Mouse (Mus musculus): ENCODE results near the gene Olfr616. TPM values are rescaled to one million over a fixed set of nuclear protein-coding genes. Genes with fewer than 3 reads are reported as not detected.
"Not testable (repeated sequence)": the region's sequence is repeated elsewhere in the genome, so short reads cannot be mapped to it uniquely, and the experiment has no call there.

Olfr616 gene
- polyA plus RNA-seq (2015; fragmentation: Nextera tagmentation; extraction: Ambion mirVana) = not detected in 2 replicates

- Histone ChIP-seq H3K4me1 (ENCODE audit: control insufficient read depth, insufficient read depth, low read depth, low read length) (no peaks in the 10 kb centered on the region), H3K9me3 (ENCODE audit: control insufficient read depth, low read length) (no peaks in the 10 kb centered on the region), H3K4me2 (ENCODE audit: low read length) (no peak within 1 kb of the TSS), H3K9ac (ENCODE audit: low read depth, low read length) (no peak within 1 kb of the TSS), H3K27me3 (replicated peaks; ENCODE audit: control insufficient read depth, insufficient read depth, low read length) (no peaks in the 10 kb centered on the region), H3K4me3 (ENCODE audit: low read length) (no peak within 1 kb of the TSS), H3K36me3 (ENCODE audit: control insufficient read depth, insufficient read depth, low read length) (no peaks in the 10 kb centered on the region), H3K27ac (ENCODE audit: low read depth, low read length) (no peak within 1 kb of the TSS)
- ATAC-seq = no peak
- 90% methylated on average over 3 of the region's 3 CpGs for WGBS
Observed at GRCm38 (mm10) chr7:103569043-103569442, at the start of gene Olfr616. TSS of gene Olfr616 (minus strand) at chr7:103569143.

- no peak for ATAC-seq
- 80% methylated on average over 2 of the region's 2 CpGs for WGBS
- H3K36me3 ChIP-seq (ENCODE audit: control insufficient read depth, insufficient read depth, low read length) = no peaks in the 10 kb centered on the region
Observed at GRCm38 (mm10) chr7:103612434-103612833, 43.5 kb upstream of the Olfr616 start, which contains the start of gene Olfr620. TSS of gene Olfr620 (minus strand) at chr7:103612534.

GRCm38 (mm10) chr7:103607425-103607824 lies 38.5 kb upstream of the Olfr616 start:
- no peaks in the 10 kb centered on the region for H3K9me3 ChIP-seq (ENCODE audit: control insufficient read depth, low read length)
- no peak overlapping the region for H3K4me3 ChIP-seq (ENCODE audit: low read length)
- no peak overlapping the region for H3K9ac ChIP-seq (ENCODE audit: low read depth, low read length)
- no peaks in the 10 kb centered on the region for H3K27me3 ChIP-seq (replicated peaks; ENCODE audit: control insufficient read depth, insufficient read depth, low read length)
- H3K4me2 ChIP-seq (ENCODE audit: low read length) = no peak overlapping the region
- WGBS = 82% methylated on average over 2 of the region's 2 CpGs
- no peak overlapping the region for H3K27ac ChIP-seq (ENCODE audit: low read depth, low read length)
- ATAC-seq = no peak
- no peaks in the 10 kb centered on the region for H3K4me1 ChIP-seq (ENCODE audit: control insufficient read depth, insufficient read depth, low read depth, low read length)
- no peaks in the 10 kb centered on the region for H3K36me3 ChIP-seq (ENCODE audit: control insufficient read depth, insufficient read depth, low read length)

More at GRCm38 (mm10) chr7:103612434-103612833, 43.5 kb upstream of the Olfr616 start, which contains the start of gene Olfr620:
- H3K4me3 ChIP-seq (ENCODE audit: low read length) = no peak within 1 kb of the TSS
- H3K9me3 ChIP-seq (ENCODE audit: control insufficient read depth, low read length) = no peaks in the 10 kb centered on the region
- no peaks in the 10 kb centered on the region for H3K4me1 ChIP-seq (ENCODE audit: control insufficient read depth, insufficient read depth, low read depth, low read length)
- H3K27me3 ChIP-seq (replicated peaks; ENCODE audit: control insufficient read depth, insufficient read depth, low read length) = no peaks in the 10 kb centered on the region
- no peak within 1 kb of the TSS for H3K4me2 ChIP-seq (ENCODE audit: low read length)
- H3K27ac ChIP-seq (ENCODE audit: low read depth, low read length) = no peak within 1 kb of the TSS
- no peak within 1 kb of the TSS for H3K9ac ChIP-seq (ENCODE audit: low read depth, low read length)

- H3K4me1 ChIP-seq (ENCODE audit: control insufficient read depth, insufficient read depth, low read depth, low read length) = no peaks in the 10 kb centered on the region
- no peak for ATAC-seq
Observed at GRCm38 (mm10) chr7:103600275-103600674, 31.3 kb upstream of the Olfr616 start, which contains the start of gene Olfr619. TSS of gene Olfr619 (plus strand) at chr7:103600575.

GRCm38 (mm10) chr7:103589803-103590202 lies 20.9 kb upstream of the Olfr616 start, which contains the start of gene Olfr618:
TSS of gene Olfr618 (plus strand) at chr7:103590103.
- no peak within 1 kb of the TSS for H3K4me3 ChIP-seq (ENCODE audit: low read length)
- no peak within 1 kb of the TSS for H3K4me2 ChIP-seq (ENCODE audit: low read length)
- no peaks in the 10 kb centered on the region for H3K36me3 ChIP-seq (ENCODE audit: control insufficient read depth, insufficient read depth, low read length)
- no peak within 1 kb of the TSS for H3K9ac ChIP-seq (ENCODE audit: low read depth, low read length)
- WGBS = 61% methylated on average over 2 of the region's 2 CpGs
- H3K27ac ChIP-seq (ENCODE audit: low read depth, low read length) = no peak within 1 kb of the TSS
- H3K9me3 ChIP-seq (ENCODE audit: control insufficient read depth, low read length) = no peaks in the 10 kb centered on the region
- H3K27me3 ChIP-seq (replicated peaks; ENCODE audit: control insufficient read depth, insufficient read depth, low read length) = no peaks in the 10 kb centered on the region
- ATAC-seq = no peak
- no peaks in the 10 kb centered on the region for H3K4me1 ChIP-seq (ENCODE audit: control insufficient read depth, insufficient read depth, low read depth, low read length)

More at GRCm38 (mm10) chr7:103600275-103600674, 31.3 kb upstream of the Olfr616 start, which contains the start of gene Olfr619:
- no peak within 1 kb of the TSS for H3K27ac ChIP-seq (ENCODE audit: low read depth, low read length)
- H3K36me3 ChIP-seq (ENCODE audit: control insufficient read depth, insufficient read depth, low read length) = no peaks in the 10 kb centered on the region
- H3K4me2 ChIP-seq (ENCODE audit: low read length) = no peak within 1 kb of the TSS
- no peak within 1 kb of the TSS for H3K9ac ChIP-seq (ENCODE audit: low read depth, low read length)
- no peaks in the 10 kb centered on the region for H3K9me3 ChIP-seq (ENCODE audit: control insufficient read depth, low read length)
- H3K27me3 ChIP-seq (replicated peaks; ENCODE audit: control insufficient read depth, insufficient read depth, low read length) = no peaks in the 10 kb centered on the region
- H3K4me3 ChIP-seq (ENCODE audit: low read length) = no peak within 1 kb of the TSS

GRCm38 (mm10) chr7:103572761-103573160 lies 3.8 kb upstream of the Olfr616 start, which contains the start of gene Olfr617:
TSS of gene Olfr617 (plus strand) at chr7:103573061.
- ATAC-seq = no peak
- 85% methylated on average over 1 of the region's 1 CpGs for WGBS
- no peaks in the 10 kb centered on the region for H3K4me1 ChIP-seq (ENCODE audit: control insufficient read depth, insufficient read depth, low read depth, low read length)

GRCm38 (mm10) chr7:103555779-103556178 lies 13.2 kb downstream of the Olfr616 start, which contains the start of gene Olfr615:
TSS of gene Olfr615 (plus strand) at chr7:103556079.
- no peaks in the 10 kb centered on the region for H3K36me3 ChIP-seq (ENCODE audit: control insufficient read depth, insufficient read depth, low read length)
- H3K9me3 ChIP-seq (ENCODE audit: control insufficient read depth, low read length) = no peaks in the 10 kb centered on the region
- H3K4me1 ChIP-seq (ENCODE audit: control insufficient read depth, insufficient read depth, low read depth, low read length) = no peaks in the 10 kb centered on the region
- no peak for ATAC-seq
- no peak within 1 kb of the TSS for H3K4me2 ChIP-seq (ENCODE audit: low read length)
- no peak within 1 kb of the TSS for H3K27ac ChIP-seq (ENCODE audit: low read depth, low read length)
- H3K4me3 ChIP-seq (ENCODE audit: low read length) = no peak within 1 kb of the TSS
- H3K27me3 ChIP-seq (replicated peaks; ENCODE audit: control insufficient read depth, insufficient read depth, low read length) = no peaks in the 10 kb centered on the region
- 74% methylated on average over 2 of the region's 2 CpGs for WGBS
- H3K9ac ChIP-seq (ENCODE audit: low read depth, low read length) = no peak within 1 kb of the TSS

More at GRCm38 (mm10) chr7:103572761-103573160, 3.8 kb upstream of the Olfr616 start, which contains the start of gene Olfr617:
- no peaks in the 10 kb centered on the region for H3K9me3 ChIP-seq (ENCODE audit: control insufficient read depth, low read length)
- no peak within 1 kb of the TSS for H3K9ac ChIP-seq (ENCODE audit: low read depth, low read length)
- no peak within 1 kb of the TSS for H3K4me2 ChIP-seq (ENCODE audit: low read length)
- H3K4me3 ChIP-seq (ENCODE audit: low read length) = no peak within 1 kb of the TSS
- H3K27ac ChIP-seq (ENCODE audit: low read depth, low read length) = no peak within 1 kb of the TSS
- H3K36me3 ChIP-seq (ENCODE audit: control insufficient read depth, insufficient read depth, low read length) = no peaks in the 10 kb centered on the region
- no peaks in the 10 kb centered on the region for H3K27me3 ChIP-seq (replicated peaks; ENCODE audit: control insufficient read depth, insufficient read depth, low read length)

GRCm38 (mm10) chr7:103547774-103548173 lies 21.2 kb downstream of the Olfr616 start, which contains the start of gene Olfr613:
TSS of gene Olfr613 (plus strand) at chr7:103548074.
- no peaks in the 10 kb centered on the region for H3K4me1 ChIP-seq (ENCODE audit: control insufficient read depth, insufficient read depth, low read depth, low read length)
- H3K27me3 ChIP-seq (replicated peaks; ENCODE audit: control insufficient read depth, insufficient read depth, low read length) = no peaks in the 10 kb centered on the region
- no peak for ATAC-seq
- no peaks in the 10 kb centered on the region for H3K36me3 ChIP-seq (ENCODE audit: control insufficient read depth, insufficient read depth, low read length)
- H3K9ac ChIP-seq (ENCODE audit: low read depth, low read length) = no peak within 1 kb of the TSS
- no peak within 1 kb of the TSS for H3K4me3 ChIP-seq (ENCODE audit: low read length)
- H3K27ac ChIP-seq (ENCODE audit: low read depth, low read length) = no peak within 1 kb of the TSS
- no peaks in the 10 kb centered on the region for H3K9me3 ChIP-seq (ENCODE audit: control insufficient read depth, low read length)
- 87% methylated on average over 2 of the region's 2 CpGs for WGBS
- H3K4me2 ChIP-seq (ENCODE audit: low read length) = no peak within 1 kb of the TSS

GRCm38 (mm10) chr7:103542617-103543016 lies 26.3 kb downstream of the Olfr616 start, which contains the start of gene Olfr612:
TSS of gene Olfr612 (minus strand) at chr7:103542717.
- H3K4me3 ChIP-seq (ENCODE audit: low read length); H3K4me2 ChIP-seq (ENCODE audit: low read length); H3K9me3 ChIP-seq (ENCODE audit: control insufficient read depth, low read length); H3K9ac ChIP-seq (ENCODE audit: low read depth, low read length); ATAC-seq; H3K4me1 ChIP-seq (ENCODE audit: control insufficient read depth, insufficient read depth, low read depth, low read length); H3K27me3 ChIP-seq (replicated peaks; ENCODE audit: control insufficient read depth, insufficient read depth, low read length); H3K27ac ChIP-seq (ENCODE audit: low read depth, low read length); H3K36me3 ChIP-seq (ENCODE audit: control insufficient read depth, insufficient read depth, low read length): not testable (repeated sequence)
- WGBS = 90% methylated on average over 2 of the region's 2 CpGs
